Mouse (Mus musculus): ENCODE data around the gene Grwd1.
A peak's percentile ranks its signal among the peaks of the same experiment; 100 is the strongest.
"Not testable (repeated sequence)": the region's sequence is repeated elsewhere in the genome, so short reads cannot be mapped to it uniquely, and the experiment has no call there.

Grwd1 gene

GRCm38 (mm10) chr7:45830427-45831127 lies at the start of gene Grwd1:
Grwd1 (minus strand) TSS chr7:45830944.
- DNase-seq (ENCODE audit: low spot score): peak; percentile 67

DNA sequence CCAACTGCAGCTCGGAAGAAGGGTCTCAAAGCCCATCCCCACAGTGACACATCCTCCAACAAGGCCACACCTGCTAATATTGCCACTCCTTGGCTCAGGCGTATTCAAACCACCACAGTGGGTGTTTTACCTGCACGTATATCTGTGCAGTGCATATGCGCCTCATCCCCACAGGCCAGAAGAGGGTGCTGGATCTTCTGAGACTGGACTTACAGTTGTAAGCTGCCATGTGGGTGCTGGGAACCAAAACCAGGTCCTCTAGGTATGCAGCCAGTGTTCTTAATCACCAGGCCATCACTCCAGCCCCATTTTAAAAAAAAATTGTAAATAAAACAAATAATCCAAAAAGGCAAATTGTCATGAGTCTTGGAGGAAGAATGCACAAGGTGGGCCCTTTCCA lies 49.8 kb upstream of the Grwd1 start:
- DNase-seq (ENCODE audit: low spot score): no peak

GRCm38 (mm10) chr7:45878278-45878677 lies 47.5 kb upstream of the Grwd1 start, which contains the start of gene Grin2d:
Grin2d (minus strand) TSS chr7:45878378.
- DNase-seq (ENCODE audit: low spot score): not testable (repeated sequence)

GRCm38 (mm10) chr7:45876895-45877294 lies 46.2 kb upstream of the Grwd1 start:
- no peak for DNase-seq (ENCODE audit: low spot score)

DNA sequence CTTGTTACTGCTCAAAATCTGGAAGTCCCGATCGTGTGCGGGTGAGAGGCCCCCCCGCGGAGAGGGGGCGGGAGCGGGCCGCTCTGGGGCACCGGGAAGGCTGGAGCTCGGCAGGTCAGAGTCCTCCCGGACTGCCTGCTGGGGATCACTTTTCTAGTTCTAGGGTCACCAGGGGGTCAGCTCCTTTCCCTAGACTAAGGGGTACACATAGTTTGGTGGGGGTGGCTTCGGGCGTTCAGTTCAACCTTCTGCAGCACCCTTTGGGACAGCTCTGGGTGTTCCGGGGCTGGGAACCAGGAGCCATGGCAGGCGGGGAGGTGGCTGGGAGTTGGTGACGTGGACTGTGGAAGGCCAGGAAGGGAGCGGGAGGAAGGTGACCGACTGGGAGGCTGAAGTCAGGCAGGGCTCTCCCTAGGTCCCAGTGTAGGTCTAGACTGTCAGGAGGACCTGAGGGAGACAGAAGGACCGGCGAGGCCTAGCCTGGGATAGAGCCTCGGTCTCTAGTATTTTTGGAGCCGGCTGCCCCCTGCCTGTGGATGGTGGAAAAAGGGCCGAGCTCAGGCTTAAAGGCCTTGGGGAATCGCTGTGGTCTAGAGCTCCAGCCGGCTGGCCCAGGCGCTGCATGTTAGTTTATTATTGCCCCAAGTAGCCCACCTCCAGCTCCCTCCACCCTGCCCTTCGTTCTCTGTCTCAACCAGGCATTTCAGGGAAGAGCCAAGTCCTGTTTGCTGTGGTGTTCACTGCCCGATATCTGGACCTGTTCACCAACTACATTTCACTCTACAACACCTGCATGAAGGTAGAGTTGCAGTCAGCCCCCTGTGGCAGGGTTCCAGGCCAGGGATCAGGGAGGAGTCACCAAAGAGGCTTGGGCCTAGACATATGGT lies 42.6 kb upstream of the Grwd1 start:
- DNase-seq (ENCODE audit: low spot score): peak; percentile 48

GRCm38 (mm10) chr7:45872624-45873023 lies 41.9 kb upstream of the Grwd1 start, which contains the start of gene Kdelr1:
Kdelr1 (plus strand) TSS chr7:45872772.
- peak; percentile 88 for DNase-seq (ENCODE audit: low spot score)

- no peak for DNase-seq (ENCODE audit: low spot score)
Observed at GRCm38 (mm10) chr7:45870282-45871058, 39.7 kb upstream of the Grwd1 start.

DNA sequence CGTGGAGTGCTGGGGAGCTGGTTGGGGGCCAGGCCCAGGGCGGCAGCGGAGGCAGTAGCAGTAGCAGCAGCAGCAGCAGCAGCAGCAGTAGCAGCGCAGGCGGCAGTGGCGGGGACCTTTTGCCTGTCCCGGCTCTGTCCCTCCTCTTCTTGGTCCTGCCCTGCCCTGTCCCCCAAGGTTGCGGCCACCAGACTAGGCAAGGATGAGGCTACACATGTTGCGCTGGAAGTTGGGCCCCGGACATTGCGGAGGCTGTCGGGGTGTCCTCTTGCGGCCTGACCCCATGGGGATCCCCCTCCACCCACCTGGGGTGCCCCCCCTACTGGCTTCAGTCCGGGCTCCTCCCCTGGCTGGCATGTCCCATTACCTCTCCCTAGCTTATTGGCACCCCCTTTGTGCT lies 39.0 kb upstream of the Grwd1 start:
- no peak for DNase-seq (ENCODE audit: low spot score)

DNA sequence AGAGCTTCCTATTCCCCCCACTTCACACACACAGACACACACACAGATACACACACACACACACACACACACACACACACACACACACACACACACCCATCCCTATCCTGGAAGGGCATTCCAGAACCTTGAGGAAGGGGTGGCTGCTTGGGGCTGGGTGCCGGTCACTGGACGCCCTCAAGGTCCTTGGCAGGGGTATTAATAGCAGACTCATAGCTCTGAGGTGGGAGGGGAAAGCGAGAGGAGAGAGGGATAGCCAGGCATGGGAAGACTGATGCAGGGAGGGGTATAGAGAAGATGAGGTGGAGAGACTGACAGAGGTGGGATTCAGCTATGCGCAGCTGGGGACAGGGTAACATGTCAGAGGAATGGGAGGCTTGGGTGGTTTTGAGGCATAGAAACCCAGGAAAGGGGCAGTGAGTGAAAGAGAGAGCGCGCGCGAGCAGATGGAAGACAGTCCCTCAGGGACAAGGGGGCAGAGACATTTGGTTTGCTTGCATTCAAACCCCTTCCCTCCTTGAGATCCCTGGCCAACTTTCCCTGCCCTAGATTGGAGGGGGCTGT lies 38.4 kb upstream of the Grwd1 start:
- DNase-seq (ENCODE audit: low spot score): no peak

- DNase-seq (ENCODE audit: low spot score): no peak
Observed at GRCm38 (mm10) chr7:45867871-45868270, 37.1 kb upstream of the Grwd1 start.

DNA sequence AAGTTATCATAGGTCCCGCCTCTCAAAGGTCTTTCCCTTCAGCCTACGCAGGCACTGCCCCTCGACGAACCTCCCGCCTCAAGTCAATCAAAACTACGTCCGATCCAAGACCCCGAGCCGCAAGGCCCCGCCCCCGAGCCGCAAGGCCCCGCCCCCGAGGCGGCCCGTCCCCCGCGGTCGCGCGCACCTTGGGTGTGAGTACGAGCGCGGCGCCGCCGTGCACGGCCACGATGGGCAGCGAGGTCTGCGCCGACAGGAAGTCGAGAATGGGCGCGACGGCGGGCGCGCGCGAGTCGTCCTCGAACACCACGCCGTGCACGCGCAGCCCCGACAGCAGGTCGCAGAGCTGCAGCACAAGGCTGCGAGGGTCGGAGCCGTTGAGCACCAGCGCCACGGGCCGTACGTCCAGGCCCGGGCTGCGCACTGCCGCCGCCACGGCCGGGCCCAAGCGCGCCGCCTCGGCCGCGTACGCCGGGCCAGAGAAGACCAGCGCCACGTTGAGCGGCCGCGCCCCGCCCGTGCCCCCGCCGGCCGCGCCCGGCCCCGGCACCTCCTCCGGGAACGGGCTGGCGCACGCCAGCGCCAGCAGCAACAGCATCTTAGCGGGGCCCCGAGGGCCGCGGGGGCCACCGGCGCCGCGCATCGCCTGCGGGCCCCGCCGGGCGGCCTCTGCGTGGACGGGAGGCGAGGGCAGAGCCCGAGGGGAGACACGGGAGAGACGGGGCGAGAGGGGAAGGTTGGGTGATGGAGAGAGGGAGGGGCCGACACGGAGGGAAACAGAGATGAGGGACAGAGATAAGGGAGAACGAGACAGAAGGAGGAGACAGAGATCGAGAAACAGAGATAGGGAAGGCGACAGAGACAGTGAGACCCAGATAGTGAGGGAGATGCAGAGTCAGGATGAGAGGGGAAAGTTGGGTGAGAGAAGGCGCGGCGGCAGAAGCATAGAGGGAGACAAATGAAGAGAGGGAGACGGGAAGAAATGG lies 35.5 kb upstream of the Grwd1 start:
- peak; percentile 92 for DNase-seq (ENCODE audit: low spot score)

GRCm38 (mm10) chr7:45864435-45864834 lies 33.7 kb upstream of the Grwd1 start:
- no peak for DNase-seq (ENCODE audit: low spot score)

- no peak for DNase-seq (ENCODE audit: low spot score)
Observed at GRCm38 (mm10) chr7:45862804-45863203, 32.1 kb upstream of the Grwd1 start.

- no peak for DNase-seq (ENCODE audit: low spot score)
Observed at GRCm38 (mm10) chr7:45859008-45859407, 28.3 kb upstream of the Grwd1 start.

DNA sequence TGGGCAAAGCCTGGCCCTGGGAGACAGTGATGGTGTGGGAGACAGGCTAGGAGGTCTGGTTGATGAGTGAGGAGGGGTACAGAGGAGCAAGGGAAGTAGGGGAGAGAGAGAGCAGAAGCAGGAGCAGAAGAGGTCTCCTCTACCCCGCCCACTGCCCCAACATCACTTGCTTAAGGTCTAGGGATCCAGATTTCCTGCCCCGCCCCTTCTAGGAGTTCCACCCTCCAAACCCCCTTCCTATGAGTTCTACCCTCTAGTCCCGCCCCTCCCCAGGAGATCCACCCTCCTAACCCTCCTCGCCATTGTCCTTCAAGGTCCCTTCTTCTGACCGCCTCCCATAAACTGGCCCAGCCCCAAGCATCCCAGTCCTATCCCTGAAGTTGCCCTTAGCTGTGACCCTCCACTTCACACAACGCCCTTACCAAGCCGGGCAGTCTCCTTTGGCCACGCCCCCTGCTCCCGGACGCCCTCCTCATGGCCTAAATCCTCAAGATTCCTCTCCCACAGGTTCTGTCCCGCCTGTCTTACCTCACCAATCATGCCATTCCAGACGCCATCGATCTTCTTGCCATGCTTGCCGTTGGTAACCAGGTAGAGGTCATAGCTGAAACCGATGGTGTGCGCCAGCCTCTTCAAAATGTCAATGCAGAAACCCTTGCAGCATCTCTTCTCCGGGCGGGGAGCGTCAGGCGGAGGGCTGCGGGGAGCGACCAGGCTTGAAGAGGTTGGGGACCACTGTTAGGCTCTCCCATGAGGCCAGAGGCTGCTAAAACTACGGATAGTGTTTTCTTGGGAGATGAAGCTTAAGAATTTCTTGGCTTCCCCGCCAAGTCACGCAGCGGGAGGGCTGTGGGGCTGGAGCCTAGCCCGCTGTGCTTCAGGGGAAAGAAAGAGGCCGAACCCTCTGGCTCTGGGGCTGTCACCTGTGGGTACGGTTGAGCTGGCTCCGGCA lies 26.5 kb upstream of the Grwd1 start:
- no peak for DNase-seq (ENCODE audit: low spot score)

- no peak for DNase-seq (ENCODE audit: low spot score)
Observed at GRCm38 (mm10) chr7:45853089-45853488, 22.3 kb upstream of the Grwd1 start.

DNA sequence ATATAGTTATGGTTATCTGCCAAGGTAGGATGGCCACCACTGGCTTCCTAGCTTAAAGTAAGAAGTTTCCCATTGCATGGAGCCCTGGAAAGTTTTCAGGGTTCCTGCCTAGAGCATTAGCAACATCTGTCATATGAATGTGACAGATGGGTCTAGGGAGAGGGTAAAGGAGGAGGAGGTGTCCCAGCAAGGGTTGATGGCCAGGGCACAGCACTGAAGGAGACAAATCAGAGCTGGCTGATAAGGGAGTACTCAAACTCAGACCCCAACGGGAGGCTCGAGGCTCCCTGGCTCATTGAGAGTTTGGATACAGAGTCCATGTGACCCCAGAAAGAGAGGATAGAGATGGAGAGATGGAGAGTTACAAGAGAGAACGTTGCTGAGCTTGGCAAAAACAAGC lies 19.9 kb upstream of the Grwd1 start:
- no peak for DNase-seq (ENCODE audit: low spot score)

- no peak for DNase-seq (ENCODE audit: low spot score)
Observed at GRCm38 (mm10) chr7:45848447-45849027, 17.8 kb upstream of the Grwd1 start.
